Mouse (Mus musculus) erythroblast, embryonic 14.5 days (primary cell): ENCODE results near the gene Coq9.

Experiments used
- GATA1 ChIP-seq: IDR thresholded peaks from 2 replicates; pipeline ENCODE4 v1.6.1; 2012; ENCODE audit warnings: low read length, inconsistent platforms, mixed read lengths
- TAL1 ChIP-seq: IDR thresholded peaks from 3 replicates; pipeline ENCODE4 v1.6.1; 2012; ENCODE audit warnings: low read length, inconsistent platforms, mixed read lengths

- TF ChIP-seq GATA1 (no peak), TAL1 (no peak)
Measured at GRCm38 (mm10) chr8:94794782-94795181, 43.3 kb upstream of the Coq9 start.
